Mouse (Mus musculus): ENCODE results near the gene Fam205c.

The Fam205c gene

DNA sequence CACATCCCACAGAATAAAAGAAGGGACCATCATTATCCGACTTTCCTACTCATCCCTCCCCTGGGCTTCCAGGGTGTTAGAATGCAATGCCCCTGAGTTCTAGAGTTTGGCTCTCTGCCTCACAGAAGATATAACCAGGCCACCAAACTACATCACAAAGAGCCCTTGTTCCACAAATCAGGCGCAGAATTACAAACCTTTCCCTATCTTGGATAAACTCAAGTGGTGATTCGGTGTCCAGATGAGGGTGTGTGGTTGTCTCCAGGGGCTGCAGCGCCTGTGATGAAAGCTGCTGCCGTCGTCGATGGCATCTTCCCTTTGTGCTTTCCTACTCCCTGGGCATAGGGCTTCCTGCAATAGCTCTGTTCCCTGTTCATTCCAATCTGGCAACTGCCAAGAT is at the start of gene Fam205c:
Gene Fam205c, minus strand, starts transcription at position 101 of the 400 bp plus-strand sequence.
- no peak for DNase-seq (ENCODE audit: low read depth)

DNA sequence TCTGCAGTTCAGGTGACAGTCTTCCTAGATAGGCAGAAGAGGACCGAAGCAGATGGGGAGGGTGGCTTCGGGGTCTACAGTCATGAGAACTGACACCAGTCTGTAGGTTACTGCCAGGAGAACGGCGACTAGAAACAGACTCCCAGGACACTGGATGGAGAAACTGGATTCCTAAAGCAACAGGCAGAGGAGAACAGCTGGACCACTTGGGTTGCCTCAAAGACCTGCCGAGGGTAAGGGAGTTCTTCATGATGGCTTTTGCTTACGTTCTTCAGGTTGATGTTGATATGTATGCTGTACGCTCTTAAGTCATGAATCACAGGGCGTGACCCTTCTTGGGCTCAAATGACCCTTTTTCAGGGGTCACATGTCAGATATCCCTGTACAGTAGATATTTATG is 48.4 kb upstream of the Fam205c start:
- no peak for DNase-seq (ENCODE audit: low read depth)

DNA sequence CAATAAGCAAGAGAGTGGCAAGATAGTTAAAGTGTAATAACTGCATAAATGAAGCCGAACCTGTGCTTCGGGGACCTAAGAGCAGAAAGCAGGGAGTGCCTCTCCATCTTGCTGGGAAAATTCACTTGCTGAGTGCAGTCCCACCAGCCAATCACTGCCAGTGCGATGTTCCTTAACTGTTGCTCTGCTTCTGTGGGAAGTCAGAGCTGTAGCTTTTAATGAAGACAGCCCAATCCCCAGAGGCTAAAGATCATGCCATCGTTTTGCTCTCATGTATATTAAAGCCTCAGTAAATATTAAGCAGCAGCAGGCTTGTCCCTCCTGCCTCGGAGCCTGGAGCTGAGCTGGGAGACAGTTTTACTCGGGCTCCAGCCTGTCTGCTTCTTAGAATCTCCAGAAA is 48.0 kb upstream of the Fam205c start:
- DNase-seq (ENCODE audit: low read depth), result no peak

DNA sequence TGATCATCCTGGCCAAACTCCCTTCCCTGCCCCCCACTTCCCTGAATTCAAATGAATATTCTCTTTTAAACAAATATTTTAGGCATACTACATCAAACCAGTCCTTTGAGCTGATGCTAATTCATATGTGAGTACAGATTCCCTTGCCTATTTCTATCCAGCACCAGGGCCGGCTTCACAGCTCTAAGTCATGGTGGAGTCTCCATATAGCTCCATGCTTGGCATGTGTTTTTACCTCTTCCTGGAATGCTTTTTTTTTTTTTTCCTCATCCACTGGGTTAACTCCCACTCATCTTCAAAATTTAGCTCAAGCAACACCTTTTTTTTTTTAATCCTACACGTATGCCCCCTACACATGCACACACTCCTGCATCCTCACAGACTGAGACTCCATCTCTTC is 47.5 kb upstream of the Fam205c start:
- no peak for DNase-seq (ENCODE audit: low read depth)

DNA sequence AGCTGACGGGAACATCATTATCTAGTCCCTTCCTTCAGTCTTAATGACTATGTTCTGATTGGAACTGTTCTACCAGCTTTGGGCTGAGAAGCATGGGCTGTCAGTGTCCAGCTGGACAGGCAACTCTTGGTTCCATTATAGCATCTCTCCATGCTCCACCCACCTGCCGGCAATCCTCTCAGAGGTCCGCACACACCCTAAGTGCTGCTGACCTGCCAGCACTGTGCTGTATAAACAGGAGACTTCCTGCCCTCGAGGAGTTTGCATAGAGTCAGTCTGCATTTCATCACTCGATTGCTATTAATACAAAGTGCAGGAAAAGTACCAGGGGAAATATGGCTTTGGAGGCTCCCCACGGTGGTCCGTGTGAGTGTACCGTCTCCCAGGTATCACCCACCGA is 46.7 kb upstream of the Fam205c start:
- no peak for DNase-seq (ENCODE audit: low read depth)

DNA sequence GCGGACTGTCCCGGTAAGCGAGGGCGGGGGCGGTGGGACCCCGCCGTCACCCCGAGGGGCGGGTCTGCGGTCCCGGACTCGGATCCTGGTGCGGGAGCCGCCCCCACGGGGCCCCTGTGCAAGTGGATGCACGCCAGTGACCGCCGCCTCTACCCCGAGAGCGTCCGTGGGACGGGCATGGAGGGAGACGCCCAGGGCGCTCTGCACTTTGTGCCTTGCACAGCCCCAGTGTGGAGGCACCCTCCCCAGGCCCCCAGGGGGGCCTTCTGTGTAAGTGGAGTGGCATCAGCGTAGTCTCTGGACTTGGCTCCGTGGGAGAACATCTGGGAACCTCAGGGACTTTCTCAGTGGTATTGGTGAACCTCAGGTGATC is 43.4 kb upstream of the Fam205c start:
- no peak for DNase-seq (ENCODE audit: low read depth)

DNA sequence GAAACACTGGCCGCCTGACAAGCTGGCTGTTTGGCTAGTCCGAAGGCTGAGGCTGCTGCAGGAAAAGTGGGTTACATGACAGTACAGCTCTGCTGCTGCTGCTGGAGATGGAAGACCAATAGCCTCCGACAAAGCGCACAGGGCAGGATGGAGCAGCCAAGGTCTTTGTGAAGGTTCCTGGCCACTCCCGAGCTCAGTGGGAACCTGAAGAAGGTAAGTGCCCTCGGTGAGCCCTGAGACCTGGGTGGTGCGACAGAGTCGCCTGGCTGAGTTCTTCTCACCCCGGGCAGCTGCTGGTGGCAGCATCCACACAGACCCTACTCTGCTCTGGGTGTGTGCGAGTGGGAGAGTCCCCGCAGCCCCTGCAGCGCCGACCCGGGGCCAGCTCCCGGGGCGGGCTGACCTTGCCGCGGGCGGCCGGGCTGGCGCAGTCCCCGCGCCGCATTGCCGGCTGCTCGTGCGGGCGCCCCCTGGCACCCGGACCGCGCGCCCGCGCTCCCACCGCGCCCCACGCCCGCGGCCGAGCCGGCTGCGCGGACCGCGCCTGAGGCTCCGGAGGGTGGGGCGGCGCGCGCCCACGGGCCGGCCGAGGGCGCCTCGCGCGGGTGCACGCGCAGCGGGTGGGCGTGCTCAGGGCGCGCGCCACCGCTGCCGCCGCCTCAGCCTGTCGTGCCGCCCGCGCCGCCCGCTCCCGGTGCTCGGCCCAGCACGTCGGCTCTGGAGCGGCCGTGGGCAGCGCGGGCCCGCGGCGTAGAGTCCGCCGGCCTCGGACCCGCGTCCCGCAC is 42.8 kb upstream of the Fam205c start, which contains the start of gene Phf24:
Gene Phf24, plus strand, starts transcription at position 44 of the 785 bp plus-strand sequence.
- DNase-seq (ENCODE audit: low read depth), result no peak

DNA sequence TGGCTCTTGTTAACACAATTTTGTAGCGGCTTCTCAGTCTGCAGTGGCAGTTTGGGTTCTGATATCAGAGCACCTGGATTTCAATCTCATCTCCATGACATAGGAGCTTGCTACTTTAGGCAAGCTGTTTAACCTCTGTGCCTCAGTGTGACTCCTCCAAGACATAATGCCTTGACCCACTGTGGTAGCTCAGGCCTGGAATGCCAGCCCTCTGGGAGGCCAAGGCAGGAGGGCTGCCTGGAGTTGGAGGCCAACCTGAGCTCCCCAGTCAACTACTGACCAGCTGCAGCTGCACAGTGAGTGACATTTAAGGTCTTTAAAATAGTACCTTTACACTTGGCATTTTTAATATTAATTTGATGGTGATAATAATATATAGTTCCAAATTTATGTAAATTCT is 41.9 kb upstream of the Fam205c start:
- DNase-seq (ENCODE audit: low read depth), result no peak

DNA sequence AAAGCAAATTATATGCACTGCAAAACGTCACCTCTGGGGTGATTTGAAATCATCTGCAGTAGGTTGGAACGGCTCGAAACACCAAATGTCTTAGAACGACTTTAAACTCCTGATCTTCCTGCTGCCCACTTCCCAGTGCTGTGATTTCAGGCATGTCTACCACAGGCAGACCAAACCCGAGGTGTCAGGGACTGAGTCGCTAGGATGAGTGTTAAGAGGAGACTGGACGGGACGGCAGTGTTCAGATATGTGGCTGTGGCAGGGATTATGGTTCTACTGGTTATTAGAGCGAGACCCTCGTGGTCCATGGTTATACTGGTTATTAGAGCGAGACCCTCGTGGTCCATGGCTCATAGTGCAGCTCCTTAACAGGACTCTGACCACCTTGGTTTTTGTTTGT is 41.3 kb upstream of the Fam205c start:
- no peak for DNase-seq (ENCODE audit: low read depth)

GRCm38 (mm10) chr4:42913391-42913790 is 39.4 kb upstream of the Fam205c start:
- no peak for DNase-seq (ENCODE audit: low read depth)

- DNase-seq (ENCODE audit: low read depth), result no peak
These were observed 30.9 kb upstream of the Fam205c start for GRCm38 (mm10) chr4:42904966-42905365.

GRCm38 (mm10) chr4:42904523-42904922 is 30.5 kb upstream of the Fam205c start:
- DNase-seq (ENCODE audit: low read depth), result no peak

- DNase-seq (ENCODE audit: low read depth), result no peak
These were observed 29.9 kb upstream of the Fam205c start for GRCm38 (mm10) chr4:42903942-42904341.

GRCm38 (mm10) chr4:42902730-42903129 is 28.7 kb upstream of the Fam205c start:
- DNase-seq (ENCODE audit: low read depth), result no peak

DNA sequence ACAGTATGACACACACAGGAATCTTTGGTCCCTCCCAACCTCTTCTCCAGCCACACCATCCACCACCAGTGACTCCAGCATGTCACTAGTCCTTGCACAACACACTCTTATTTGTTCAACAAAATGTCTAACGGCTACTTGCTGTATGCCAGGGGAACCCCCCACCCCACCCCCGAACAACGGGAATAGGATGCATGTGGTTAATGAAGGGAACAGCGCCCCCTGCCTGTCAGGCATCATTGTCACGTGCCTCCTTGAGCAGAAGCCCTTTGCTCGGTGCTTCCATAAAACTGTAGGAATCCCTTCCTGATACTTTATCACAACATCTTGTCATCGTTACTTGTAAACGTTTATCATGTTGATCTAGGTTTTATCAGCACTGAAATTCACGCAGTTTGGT is 28.1 kb upstream of the Fam205c start:
- peak; percentile 42 for DNase-seq (ENCODE audit: low read depth)

DNA sequence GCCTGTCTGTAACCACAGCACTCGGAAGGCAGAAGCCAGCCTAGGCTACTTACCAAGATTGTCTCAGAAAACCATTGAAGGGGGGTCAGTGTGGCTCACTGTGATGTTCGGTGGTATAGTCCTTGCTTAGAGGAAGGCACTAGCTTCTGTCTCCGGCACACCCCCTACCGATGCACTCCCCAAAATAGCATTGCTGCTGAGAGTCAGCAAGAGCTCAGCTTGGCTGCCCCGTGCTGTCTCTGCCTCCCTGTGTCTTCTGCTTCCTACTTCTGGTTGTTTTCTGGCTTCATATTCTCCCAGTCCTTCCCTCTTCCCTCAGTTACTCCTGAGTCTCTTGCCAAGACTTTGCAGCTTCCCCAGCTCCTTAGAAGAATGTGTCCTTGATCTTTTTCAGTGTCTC is 26.8 kb upstream of the Fam205c start:
- DNase-seq (ENCODE audit: low read depth), result no peak

GRCm38 (mm10) chr4:42898914-42899313 is 24.9 kb upstream of the Fam205c start:
- no peak for DNase-seq (ENCODE audit: low read depth)

DNA sequence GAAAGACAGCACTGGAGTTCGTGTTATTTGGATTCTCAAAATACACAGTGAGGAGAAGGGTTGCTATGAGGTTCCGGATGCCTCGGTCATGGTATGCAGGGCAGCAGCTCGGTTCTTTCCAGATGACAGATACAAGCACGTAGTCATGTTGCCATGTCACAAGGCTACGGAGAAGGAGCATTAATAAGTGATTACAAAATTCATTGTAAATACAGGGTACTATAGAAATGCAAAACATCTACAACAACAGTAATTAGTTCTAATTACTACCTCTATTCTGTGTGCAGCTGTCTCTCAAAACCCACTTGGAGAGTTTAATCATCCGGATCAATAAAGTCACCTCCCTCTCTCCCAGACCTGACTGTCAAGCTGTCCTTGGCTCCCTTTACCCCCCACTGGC is 21.1 kb upstream of the Fam205c start:
- no peak for DNase-seq (ENCODE audit: low read depth)

GRCm38 (mm10) chr4:42891176-42891575 is 17.1 kb upstream of the Fam205c start:
- no peak for DNase-seq (ENCODE audit: low read depth)

GRCm38 (mm10) chr4:42888806-42889205 is 14.8 kb upstream of the Fam205c start:
- DNase-seq (ENCODE audit: low read depth), result no peak

DNA sequence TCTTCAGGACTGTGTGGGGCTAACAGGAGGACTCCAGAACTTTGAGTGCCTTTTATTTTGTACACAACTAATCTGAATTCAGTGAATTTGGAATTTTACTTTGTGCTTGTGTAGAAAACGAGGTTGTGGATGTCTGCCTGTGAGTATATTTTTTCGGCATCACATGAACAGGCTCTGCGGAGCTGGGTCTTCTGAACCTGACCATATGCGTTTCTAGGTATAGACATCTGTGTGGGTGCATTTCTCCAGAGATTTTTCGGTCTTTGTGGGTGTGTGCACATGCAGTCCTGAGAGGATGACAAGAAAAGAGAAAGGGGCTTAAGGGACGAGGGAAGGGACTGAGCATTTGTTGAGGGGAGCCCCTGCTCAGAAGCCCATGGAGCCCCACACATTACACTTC is 12.9 kb upstream of the Fam205c start:
- DNase-seq (ENCODE audit: low read depth), result no peak

DNA sequence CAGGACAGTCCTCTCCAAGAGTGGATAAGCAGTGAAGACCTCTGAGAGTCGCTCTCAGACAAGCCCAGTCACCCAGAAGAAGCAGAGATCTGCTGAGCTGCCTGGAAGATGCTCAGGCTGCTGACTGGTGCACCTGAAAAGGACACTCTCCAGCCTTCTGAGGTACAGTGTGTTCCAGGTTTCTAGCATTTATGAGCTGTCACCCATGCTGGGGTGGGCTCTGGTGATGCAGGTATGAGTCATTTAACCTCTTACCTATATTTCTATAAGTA is 6.6 kb upstream of the Fam205c start:
- DNase-seq (ENCODE audit: low read depth), result no peak

GRCm38 (mm10) chr4:42879829-42880676 is 6.0 kb upstream of the Fam205c start:
- no peak for DNase-seq (ENCODE audit: low read depth)

DNA sequence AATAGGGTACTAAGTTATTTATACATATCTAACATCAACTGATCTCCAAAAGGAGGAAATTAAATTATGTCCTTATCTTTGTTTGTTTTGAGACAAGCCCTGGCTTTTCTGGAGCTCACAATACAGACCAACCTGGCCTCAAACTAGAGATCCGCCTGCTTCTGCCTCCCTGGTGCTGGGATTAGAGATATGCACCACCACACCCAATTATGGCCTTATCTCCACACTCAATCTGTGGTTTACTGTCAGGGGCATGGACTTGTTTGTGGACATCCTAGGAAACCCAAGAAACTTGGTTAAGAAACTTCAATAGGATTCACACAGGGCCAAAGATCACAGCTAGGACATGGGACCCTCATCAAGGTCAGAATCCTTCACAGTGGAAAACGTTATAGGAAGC is 3.6 kb upstream of the Fam205c start:
- DNase-seq (ENCODE audit: low read depth), result no peak
